Mouse (Mus musculus) heart, embryonic 11.5 days (tissue): ENCODE measurements at regions not wholly inside any gene's neighbourhood (a gene's known extent, or its start where the extent isn't known, plus 50 kb on each side); places are given as distances from the start of the nearest gene placed in this dataset.
"Not testable (repeated sequence)": the region's sequence is repeated elsewhere in the genome, so short reads cannot be mapped to it uniquely, and the experiment has no call there.

Source experiments
- ATAC-seq: fragments of 200-750 bp; cut with Nextera tagmentation; replicated peaks from 2 replicates; pipeline ENCODE4 v1.8.0; 2017; ENCODE audit warnings: moderate library complexity; ENCODE audit not compliant: insufficient number of reproducible peaks, low FRiP score, low TSS enrichment
- H3K27ac ChIP-seq: fragments of 300-500 bp; sonication (generic); 2 replicates; pipeline ENCODE4 v1.5.1; 2014; ENCODE audit warnings: mild to moderate bottlenecking, low read depth, low read length
- H3K27me3 ChIP-seq: fragments of 300-500 bp; sonication (generic); 2 replicates; pipeline ENCODE4 v1.6.1; 2014; ENCODE audit warnings: mild to moderate bottlenecking, low read length, mixed read lengths; ENCODE audit not compliant: control insufficient read depth, insufficient read depth
- H3K36me3 ChIP-seq: fragments of 300-500 bp; sonication (generic); 2 replicates; pipeline ENCODE4 v1.6.1; 2014; ENCODE audit warnings: mild to moderate bottlenecking, low read length, moderate library complexity, mixed read lengths; ENCODE audit not compliant: control insufficient read depth, insufficient read depth
- H3K4me1 ChIP-seq: fragments of 300-500 bp; sonication (generic); 2 replicates; pipeline ENCODE4 v1.6.1; 2014; ENCODE audit warnings: low read length; ENCODE audit not compliant: control insufficient read depth, insufficient read depth
- H3K4me2 ChIP-seq: fragments of 300-500 bp; sonication (generic); 2 replicates; pipeline ENCODE4 v1.6.1; 2014; ENCODE audit warnings: mild to moderate bottlenecking, moderate library complexity
- H3K4me3 ChIP-seq: fragments of 300-500 bp; sonication (generic); 2 replicates; pipeline ENCODE4 v1.5.1; 2014; ENCODE audit warnings: low read depth, low read length
- H3K9ac ChIP-seq: fragments of 300-500 bp; sonication (generic); 2 replicates; pipeline ENCODE4 v1.6.1; 2014; ENCODE audit warnings: mild to moderate bottlenecking, low read depth, low read length, moderate library complexity
- H3K9me3 ChIP-seq: fragments of 300-500 bp; sonication (generic); replicated peaks from 2 replicates; pipeline ENCODE4 v1.6.1; 2016; ENCODE audit warnings: low read length; ENCODE audit not compliant: control insufficient read depth
- WGBS: fragments of 180-500 bp; shearing (Covaris S2); extraction: QIAGEN DNeasy Blood & Tissue Kit; methylation state at CpG from one replicate; pipeline ENCODE4 v1.1.7; 2014; ENCODE audit not compliant: insufficient replicate concordance; 5-methylcytosine and 5-hydroxymethylcytosine counted together

- Histone ChIP-seq H3K4me1 (no peaks in the 10 kb centered on the region), H3K36me3 (no peaks in the 10 kb centered on the region), H3K9ac (no peak overlapping the region), H3K27ac (no peak overlapping the region), H3K4me3 (no peak overlapping the region), H3K9me3 (no peaks in the 10 kb centered on the region), H3K27me3 (no peaks in the 10 kb centered on the region), H3K4me2 (no peak overlapping the region)
- 4% methylated on average over 10 of the region's 10 CpGs for WGBS
- ATAC-seq = peak; percentile 78
Measured at GRCm38 (mm10) chr10:96213876-96214275, 77.5 kb downstream of the Gm5426 start.

GRCm38 (mm10) chr10:96214285-96214684 lies 77.9 kb downstream of the Gm5426 start:
- no peaks in the 10 kb centered on the region for H3K36me3 ChIP-seq
- 64% methylated on average over 7 of the region's 7 CpGs for WGBS
- no peaks in the 10 kb centered on the region for H3K27me3 ChIP-seq
- H3K4me1 ChIP-seq = no peaks in the 10 kb centered on the region
- ATAC-seq = no peak
- no peak overlapping the region for H3K27ac ChIP-seq
- H3K4me2 ChIP-seq = no peak overlapping the region
- no peak overlapping the region for H3K4me3 ChIP-seq
- H3K9me3 ChIP-seq = no peaks in the 10 kb centered on the region
- no peak overlapping the region for H3K9ac ChIP-seq

GRCm38 (mm10) chr10:96214946-96215345 lies 78.5 kb downstream of the Gm5426 start:
- 90% methylated on average over 6 of the region's 6 CpGs for WGBS
- H3K27ac ChIP-seq = no peak overlapping the region
- no peak overlapping the region for H3K4me2 ChIP-seq
- H3K27me3 ChIP-seq = no peaks in the 10 kb centered on the region
- H3K4me1 ChIP-seq = no peaks in the 10 kb centered on the region
- no peak for ATAC-seq
- H3K9ac ChIP-seq = no peak overlapping the region
- no peak overlapping the region for H3K4me3 ChIP-seq
- H3K36me3 ChIP-seq = no peaks in the 10 kb centered on the region
- no peaks in the 10 kb centered on the region for H3K9me3 ChIP-seq

- WGBS = 88% methylated on average over 4 of the region's 4 CpGs
Measured at GRCm38 (mm10) chr10:96220731-96221130, 84.3 kb downstream of the Gm5426 start.

GRCm38 (mm10) chr10:96230391-96230790 lies 94.0 kb downstream of the Gm5426 start:
- no peaks in the 10 kb centered on the region for H3K9me3 ChIP-seq
- H3K4me1 ChIP-seq = no peaks in the 10 kb centered on the region
- ATAC-seq = no peak
- no peaks in the 10 kb centered on the region for H3K36me3 ChIP-seq
- no peak overlapping the region for H3K9ac ChIP-seq
- WGBS = 82% methylated on average over 8 of the region's 8 CpGs
- H3K4me3 ChIP-seq = no peak overlapping the region
- H3K27me3 ChIP-seq = no peaks in the 10 kb centered on the region
- no peak overlapping the region for H3K27ac ChIP-seq
- no peak overlapping the region for H3K4me2 ChIP-seq

More at GRCm38 (mm10) chr10:96220731-96221130, 84.3 kb downstream of the Gm5426 start:
- Histone ChIP-seq H3K27ac (no peak overlapping the region), H3K9me3 (no peaks in the 10 kb centered on the region), H3K27me3 (no peaks in the 10 kb centered on the region), H3K4me3 (no peak overlapping the region), H3K4me1 (no peaks in the 10 kb centered on the region), H3K4me2 (no peak overlapping the region), H3K36me3 (no peaks in the 10 kb centered on the region), H3K9ac (no peak overlapping the region)
- no peak for ATAC-seq

- ATAC-seq = no peak
- no peaks in the 10 kb centered on the region; the same call in 1 of the 2 replicates for H3K9me3 ChIP-seq
- WGBS = 73% methylated on average over 6 of the region's 6 CpGs
Measured at GRCm38 (mm10) chr10:96231309-96231708, 94.9 kb downstream of the Gm5426 start.

GRCm38 (mm10) chr10:96232889-96233288 lies 96.5 kb downstream of the Gm5426 start:
- no peak overlapping the region for H3K9ac ChIP-seq
- 40% methylated on average over 1 of the region's 1 CpGs for WGBS
- no peaks in the 10 kb centered on the region for H3K36me3 ChIP-seq
- no peaks in the 10 kb centered on the region; the same call in 1 of the 2 replicates for H3K9me3 ChIP-seq
- H3K4me2 ChIP-seq = no peak overlapping the region
- no peak for ATAC-seq
- no peak overlapping the region for H3K27ac ChIP-seq
- H3K27me3 ChIP-seq = no peaks in the 10 kb centered on the region
- no peak overlapping the region for H3K4me3 ChIP-seq
- H3K4me1 ChIP-seq = no peaks in the 10 kb centered on the region

More at GRCm38 (mm10) chr10:96231309-96231708, 94.9 kb downstream of the Gm5426 start:
- no peak overlapping the region for H3K9ac ChIP-seq
- H3K4me2 ChIP-seq = no peak overlapping the region
- H3K4me3 ChIP-seq = no peak overlapping the region
- no peaks in the 10 kb centered on the region for H3K27me3 ChIP-seq
- H3K36me3 ChIP-seq = no peaks in the 10 kb centered on the region
- H3K27ac ChIP-seq = no peak overlapping the region
- no peaks in the 10 kb centered on the region for H3K4me1 ChIP-seq

GRCm38 (mm10) chr10:96234564-96235412 lies 98.4 kb downstream of the Gm5426 start:
- H3K9ac ChIP-seq = no peak overlapping the region

GRCm38 (mm10) chr10:96236031-96236430 lies 99.6 kb downstream of the Gm5426 start:
- not testable (repeated sequence) for H3K4me1 ChIP-seq, H3K36me3 ChIP-seq, H3K4me2 ChIP-seq, H3K4me3 ChIP-seq, H3K9me3 ChIP-seq, ATAC-seq, H3K27me3 ChIP-seq, H3K9ac ChIP-seq, H3K27ac ChIP-seq
- WGBS = 84% methylated on average over 4 of the region's 4 CpGs

More at GRCm38 (mm10) chr10:96234564-96235412, 98.4 kb downstream of the Gm5426 start:
- ATAC-seq = no peak
- Histone ChIP-seq H3K27ac (no peak overlapping the region), H3K27me3 (no peaks in the 10 kb centered on the region), H3K4me3 (no peak overlapping the region), H3K4me1 (no peaks in the 10 kb centered on the region), H3K36me3 (no peaks in the 10 kb centered on the region), H3K4me2 (no peak overlapping the region), H3K9me3 (no peaks in the 10 kb centered on the region; the same call in 1 of the 2 replicates)
- WGBS = 55% methylated on average over 9 of the region's 10 CpGs
